ENCODE assay signal across 7 mouse cellular contexts in genomic region chr2:166780980-166781578, GRCm38 (mm10). TPM values are rescaled to one million over a fixed set of nuclear protein-coding genes. Genes with fewer than 3 reads are reported as not detected.
DNase-seq lines count a peak whose midpoint lies in the region; ATAC-seq and TF ChIP-seq lines count a peak whose summit lies in the region.

No protein-coding gene starts in this region.

- TF ChIP-seq CTCF in layer of hippocampus, adult 2 months (conservative IDR thresholded peaks at IDR 0.05): peak; percentile 99

- no peaks in the 10 kb centered on the region for H3K9me3 ChIP-seq in embryonic facial prominence, embryonic 13.5 days
- H3K9me3 ChIP-seq in heart, embryonic 10.5 days: no peaks in the 10 kb centered on the region

- no peak overlapping the region for H3K4me2 ChIP-seq in embryonic facial prominence, embryonic 13.5 days

- peaks cover 19% of the 10 kb centered on the region for H3K4me1 ChIP-seq in embryonic facial prominence, embryonic 13.5 days
- H3K4me1 ChIP-seq in heart, embryonic 10.5 days: peaks cover 19% of the 10 kb centered on the region

- H3K4me3 ChIP-seq in embryonic facial prominence, embryonic 13.5 days: no peak overlapping the region
- H3K4me3 ChIP-seq in heart, embryonic 10.5 days: no peak overlapping the region
- no peak overlapping the region for H3K4me3 ChIP-seq in layer of hippocampus, adult 2 months

- WGBS in embryonic facial prominence, embryonic 13.5 days: 12% methylated on average over 9 of the region's 9 CpGs
- WGBS in heart, embryonic 10.5 days: 13% methylated on average over 9 of the region's 9 CpGs

- ATAC-seq in embryonic facial prominence, embryonic 13.5 days (ENCODE audit: insufficient number of reproducible peaks, insufficient read depth, low FRiP score, low TSS enrichment, low read depth): no peak

- peak; percentile 67 for DNase-seq in ES-CJ7 (ENCODE audit: low read depth, low spot score)
- peak; percentile 80 for DNase-seq in adrenal gland, postnatal 25 days
- DNase-seq in heart, embryonic 10.5 days (ENCODE audit: low spot score): peak; percentile 87
- DNase-seq in layer of hippocampus, adult 2 months (ENCODE audit: low spot score in 2 of 2): peak; percentile 72 to 88
- DNase-seq in lung, postnatal 25 days (ENCODE audit: low spot score): peak; percentile 71
- DNase-seq in right cerebral cortex, postnatal 25 days: peak; percentile 73

- no peaks in the 10 kb centered on the region for H3K36me3 ChIP-seq in embryonic facial prominence, embryonic 13.5 days
- no peaks in the 10 kb centered on the region for H3K36me3 ChIP-seq in heart, embryonic 10.5 days

- H3K9ac ChIP-seq in embryonic facial prominence, embryonic 13.5 days: 0 out of 2 replicates have a peak overlapping the region, but pooled peaks have one; percentile 21

- H3K27ac ChIP-seq in embryonic facial prominence, embryonic 13.5 days: peak overlapping the region; percentile 33; the same call in 1 of the 2 replicates
- no peak overlapping the region for H3K27ac ChIP-seq in heart, embryonic 10.5 days
- no peak overlapping the region for H3K27ac ChIP-seq in layer of hippocampus, adult 2 months

- H3K27me3 ChIP-seq in embryonic facial prominence, embryonic 13.5 days: no peaks in the 10 kb centered on the region
- peaks cover 16% of the 10 kb centered on the region; the same call in 1 of the 2 replicates for H3K27me3 ChIP-seq in heart, embryonic 10.5 days (ENCODE audit: insufficient read depth, poor library complexity, severe bottlenecking)

RNA-seq across cellular contexts. Expression of gene Trp53rkb, which starts 11.3 kb away (rescaled TPM):
- total RNA-seq in adrenal gland, postnatal 25 days (2021): 3.9 and 4.1 TPM in 2 replicates
- 10.4 and 11.3 TPM in 2 replicates for polyA plus RNA-seq in embryonic facial prominence, embryonic 13.5 days (2015; fragmentation: Nextera tagmentation; extraction: Ambion mirVana)
- polyA plus RNA-seq in heart, embryonic 10.5 days (2016; fragmentation: Nextera tagmentation; extraction: Ambion mirVana): 8.0 and 13.3 TPM in 2 replicates
- total RNA-seq in layer of hippocampus, adult 2 months (2021): 1 to 10 TPM; 5.8 to 7.9 TPM

RNA-seq across cellular contexts. Expression of gene Arfgef2, which starts 24.3 kb away (rescaled TPM):
- total RNA-seq in adrenal gland, postnatal 25 days (2021): 57.5 and 72.2 TPM in 2 replicates
- 3.5 and 3.7 TPM in 2 replicates for polyA plus RNA-seq in embryonic facial prominence, embryonic 13.5 days (2015; fragmentation: Nextera tagmentation; extraction: Ambion mirVana)
- polyA plus RNA-seq in heart, embryonic 10.5 days (2016; fragmentation: Nextera tagmentation; extraction: Ambion mirVana): 6.3 and 8.2 TPM in 2 replicates
- 10 to 100 TPM; 52.9 to 59.5 TPM for total RNA-seq in layer of hippocampus, adult 2 months (2021)
